Mouse (Mus musculus) lung, postnatal 0 days (tissue): ENCODE measurements around the gene Slc25a25.
A peak's percentile ranks its signal among the peaks of the same experiment; 100 is the strongest.

Experiments
- CTCF ChIP-seq: IDR thresholded peaks from 2 replicates; pipeline ENCODE4 v1.5.1; 2016; ENCODE audit warnings: antibody characterized with exemption, mild to moderate bottlenecking
- EP300 ChIP-seq: IDR thresholded peaks from 2 replicates; pipeline ENCODE4 v1.6.1; 2016; ENCODE audit warnings: antibody characterized with exemption, mild to moderate bottlenecking, control low read depth

- TF ChIP-seq EP300 (peak; percentile 53; the same call in 1 of the 2 replicates), CTCF (peak; percentile 88)
Observed at GRCm38 (mm10) chr2:32487124-32487623, 35.9 kb upstream of the Slc25a25 start.
